Mouse (Mus musculus): ENCODE data around the gene Snrnp35. TPM values are rescaled to one million over a fixed set of nuclear protein-coding genes. Genes with fewer than 3 reads are reported as not detected.

Snrnp35 gene
- polyA plus RNA-seq, 1 experiment from 2014 or later: 9.2 TPM

- no peak for ATAC-seq (ENCODE audit: low read depth)
- H3K4me3 ChIP-seq (ENCODE audit: low read depth, low read length): no peak overlapping the region
- peak overlapping the region; percentile 49 for H3K27ac ChIP-seq (ENCODE audit: low read length)
These were observed 4.1 kb upstream of the Snrnp35 start for GRCm38 (mm10) chr5:124478873-124479204.

GRCm38 (mm10) chr5:124480119-124480518 is 2.8 kb upstream of the Snrnp35 start:
- Histone ChIP-seq H3K9ac (ENCODE audit: low read depth, low read length) (no peak overlapping the region), H3K36me3 (ENCODE audit: control insufficient read depth, insufficient read depth) (no peaks in the 10 kb centered on the region), H3K4me2 (ENCODE audit: low read depth, low read length) (no peak overlapping the region), H3K4me1 (ENCODE audit: control insufficient read depth, low read depth, low read length) (peaks cover 25% of the 10 kb centered on the region), H3K27me3 (ENCODE audit: control insufficient read depth, insufficient read depth, low read depth, low read length) (no peaks in the 10 kb centered on the region), H3K4me3 (ENCODE audit: low read depth, low read length) (no peak overlapping the region), H3K9me3 (replicated peaks; ENCODE audit: control insufficient read depth, low read length) (no peaks in the 10 kb centered on the region), H3K27ac (ENCODE audit: low read length) (no peak overlapping the region; the same call in 1 of the 2 replicates)
- WGBS (ENCODE audit: insufficient replicate concordance): 64% methylated on average over 4 of the region's 4 CpGs
- ATAC-seq (ENCODE audit: low read depth): no peak

More at GRCm38 (mm10) chr5:124478873-124479204, 4.1 kb upstream of the Snrnp35 start:
- peaks cover 20% of the 10 kb centered on the region for H3K4me1 ChIP-seq (ENCODE audit: control insufficient read depth, low read depth, low read length)
- H3K27me3 ChIP-seq (ENCODE audit: control insufficient read depth, insufficient read depth, low read depth, low read length): no peaks in the 10 kb centered on the region
- H3K36me3 ChIP-seq (ENCODE audit: control insufficient read depth, insufficient read depth): no peaks in the 10 kb centered on the region
- no peaks in the 10 kb centered on the region for H3K9me3 ChIP-seq (replicated peaks; ENCODE audit: control insufficient read depth, low read length)
- no peak overlapping the region for H3K9ac ChIP-seq (ENCODE audit: low read depth, low read length)
- peak overlapping the region; percentile 84; the same call in 1 of the 2 replicates for H3K4me2 ChIP-seq (ENCODE audit: low read depth, low read length)
- 29% methylated on average over 1 of the region's 1 CpGs for WGBS (ENCODE audit: insufficient replicate concordance)

- H3K36me3 ChIP-seq (ENCODE audit: control insufficient read depth, insufficient read depth): no peaks in the 10 kb centered on the region
These were observed 1.2 kb upstream of the Snrnp35 start for GRCm38 (mm10) chr5:124481714-124482113.

GRCm38 (mm10) chr5:124482436-124482965 is 433 bp upstream of the Snrnp35 start:
- H3K9me3 ChIP-seq (replicated peaks; ENCODE audit: control insufficient read depth, low read length): no peaks in the 10 kb centered on the region
- ATAC-seq (ENCODE audit: low read depth): no peak
- H3K4me2 ChIP-seq (ENCODE audit: low read depth, low read length): peak overlapping the region; percentile 78
- H3K36me3 ChIP-seq (ENCODE audit: control insufficient read depth, insufficient read depth): no peaks in the 10 kb centered on the region
- H3K9ac ChIP-seq (ENCODE audit: low read depth, low read length): peak overlapping the region; percentile 84
- no peaks in the 10 kb centered on the region for H3K27me3 ChIP-seq (ENCODE audit: control insufficient read depth, insufficient read depth, low read depth, low read length)
- peak overlapping the region; percentile 79 for H3K4me3 ChIP-seq (ENCODE audit: low read depth, low read length)
- 7% methylated on average over 13 of the region's 13 CpGs for WGBS (ENCODE audit: insufficient replicate concordance)
- H3K4me1 ChIP-seq (ENCODE audit: control insufficient read depth, low read depth, low read length): peaks cover 17% of the 10 kb centered on the region
- H3K27ac ChIP-seq (ENCODE audit: low read length): peak overlapping the region; percentile 98

More at GRCm38 (mm10) chr5:124481714-124482113, 1.2 kb upstream of the Snrnp35 start:
- Histone ChIP-seq H3K4me2 (ENCODE audit: low read depth, low read length) (no peak overlapping the region), H3K9me3 (replicated peaks; ENCODE audit: control insufficient read depth, low read length) (no peaks in the 10 kb centered on the region), H3K4me1 (ENCODE audit: control insufficient read depth, low read depth, low read length) (peaks cover 21% of the 10 kb centered on the region), H3K27ac (ENCODE audit: low read length) (no peak overlapping the region), H3K9ac (ENCODE audit: low read depth, low read length) (no peak overlapping the region), H3K27me3 (ENCODE audit: control insufficient read depth, insufficient read depth, low read depth, low read length) (no peaks in the 10 kb centered on the region), H3K4me3 (ENCODE audit: low read depth, low read length) (no peak overlapping the region)
- ATAC-seq (ENCODE audit: low read depth): no peak
- WGBS (ENCODE audit: insufficient replicate concordance): 80% methylated on average over 4 of the region's 4 CpGs

GRCm38 (mm10) chr5:124483655-124484396 is 892 bp downstream of the Snrnp35 start:
- Histone ChIP-seq H3K27me3 (ENCODE audit: control insufficient read depth, insufficient read depth, low read depth, low read length) (no peaks in the 10 kb centered on the region), H3K4me2 (ENCODE audit: low read depth, low read length) (peak overlapping the region; percentile 78), H3K9ac (ENCODE audit: low read depth, low read length) (peak overlapping the region; percentile 84), H3K4me1 (ENCODE audit: control insufficient read depth, low read depth, low read length) (peaks cover 5% of the 10 kb centered on the region; the same call in 1 of the 2 replicates), H3K9me3 (replicated peaks; ENCODE audit: control insufficient read depth, low read length) (no peaks in the 10 kb centered on the region), H3K27ac (ENCODE audit: low read length) (peak overlapping the region; percentile 98), H3K36me3 (ENCODE audit: control insufficient read depth, insufficient read depth) (no peaks in the 10 kb centered on the region), H3K4me3 (ENCODE audit: low read depth, low read length) (peak overlapping the region; percentile 79)
- peak; percentile 14 for ATAC-seq (ENCODE audit: low read depth)
- 7% methylated on average over 15 of the region's 15 CpGs for WGBS (ENCODE audit: insufficient replicate concordance)

GRCm38 (mm10) chr5:124485654-124486053 is 2.7 kb downstream of the Snrnp35 start:
- no peak overlapping the region for H3K9ac ChIP-seq (ENCODE audit: low read depth, low read length)
- H3K27ac ChIP-seq (ENCODE audit: low read length): no peak overlapping the region
- H3K27me3 ChIP-seq (ENCODE audit: control insufficient read depth, insufficient read depth, low read depth, low read length): no peaks in the 10 kb centered on the region
- H3K36me3 ChIP-seq (ENCODE audit: control insufficient read depth, insufficient read depth): no peaks in the 10 kb centered on the region
- H3K4me2 ChIP-seq (ENCODE audit: low read depth, low read length): no peak overlapping the region
- H3K9me3 ChIP-seq (replicated peaks; ENCODE audit: control insufficient read depth, low read length): no peaks in the 10 kb centered on the region
- peaks cover 4% of the 10 kb centered on the region; the same call in 1 of the 2 replicates for H3K4me1 ChIP-seq (ENCODE audit: control insufficient read depth, low read depth, low read length)
- 76% methylated on average over 5 of the region's 5 CpGs for WGBS (ENCODE audit: insufficient replicate concordance)
- H3K4me3 ChIP-seq (ENCODE audit: low read depth, low read length): no peak overlapping the region
- ATAC-seq (ENCODE audit: low read depth): no peak

- H3K27me3 ChIP-seq (ENCODE audit: control insufficient read depth, insufficient read depth, low read depth, low read length): no peaks in the 10 kb centered on the region
- ATAC-seq (ENCODE audit: low read depth): no peak
- H3K9ac ChIP-seq (ENCODE audit: low read depth, low read length): no peak overlapping the region
- H3K9me3 ChIP-seq (replicated peaks; ENCODE audit: control insufficient read depth, low read length): no peaks in the 10 kb centered on the region
- no peak overlapping the region for H3K27ac ChIP-seq (ENCODE audit: low read length)
- no peak overlapping the region for H3K4me3 ChIP-seq (ENCODE audit: low read depth, low read length)
- H3K36me3 ChIP-seq (ENCODE audit: control insufficient read depth, insufficient read depth): 0 out of 2 replicates have a peak, but pooled peaks cover 2% of the 10 kb centered on the region
- 79% methylated on average over 3 of the region's 3 CpGs for WGBS (ENCODE audit: insufficient replicate concordance)
- peaks cover 4% of the 10 kb centered on the region; the same call in 1 of the 2 replicates for H3K4me1 ChIP-seq (ENCODE audit: control insufficient read depth, low read depth, low read length)
- no peak overlapping the region for H3K4me2 ChIP-seq (ENCODE audit: low read depth, low read length)
These were observed 6.0 kb downstream of the Snrnp35 start for GRCm38 (mm10) chr5:124488885-124489284.

GRCm38 (mm10) chr5:124491732-124492131 is 8.8 kb downstream of the Snrnp35 start:
- Histone ChIP-seq H3K36me3 (ENCODE audit: control insufficient read depth, insufficient read depth) (0 out of 2 replicates have a peak, but pooled peaks cover 2% of the 10 kb centered on the region), H3K27me3 (ENCODE audit: control insufficient read depth, insufficient read depth, low read depth, low read length) (no peaks in the 10 kb centered on the region), H3K9ac (ENCODE audit: low read depth, low read length) (no peak overlapping the region), H3K4me1 (ENCODE audit: control insufficient read depth, low read depth, low read length) (peaks cover 3% of the 10 kb centered on the region), H3K9me3 (replicated peaks; ENCODE audit: control insufficient read depth, low read length) (no peaks in the 10 kb centered on the region), H3K27ac (ENCODE audit: low read length) (no peak overlapping the region), H3K4me3 (ENCODE audit: low read depth, low read length) (no peak overlapping the region), H3K4me2 (ENCODE audit: low read depth, low read length) (no peak overlapping the region)
- ATAC-seq (ENCODE audit: low read depth): no peak
- WGBS (ENCODE audit: insufficient replicate concordance): 86% methylated on average over 4 of the region's 4 CpGs

- Histone ChIP-seq H3K27me3 (ENCODE audit: control insufficient read depth, insufficient read depth, low read depth, low read length) (no peaks in the 10 kb centered on the region), H3K4me1 (ENCODE audit: control insufficient read depth, low read depth, low read length) (peaks cover 7% of the 10 kb centered on the region), H3K36me3 (ENCODE audit: control insufficient read depth, insufficient read depth) (0 out of 2 replicates have a peak, but pooled peaks cover 2% of the 10 kb centered on the region), H3K4me2 (ENCODE audit: low read depth, low read length) (no peak overlapping the region), H3K27ac (ENCODE audit: low read length) (no peak overlapping the region), H3K4me3 (ENCODE audit: low read depth, low read length) (no peak overlapping the region), H3K9me3 (replicated peaks; ENCODE audit: control insufficient read depth, low read length) (no peaks in the 10 kb centered on the region), H3K9ac (ENCODE audit: low read depth, low read length) (no peak overlapping the region)
- WGBS (ENCODE audit: insufficient replicate concordance): 59% methylated on average over 4 of the region's 4 CpGs
- ATAC-seq (ENCODE audit: low read depth): no peak
These were observed 9.7 kb downstream of the Snrnp35 start for GRCm38 (mm10) chr5:124492618-124493017.

Data from liver, embryonic 16.5 days (tissue).